Mouse (Mus musculus) midbrain, embryonic 10.5 days (tissue): Measurements from ENCODE around the gene Agap1. TPM values are rescaled to one million over a fixed set of nuclear protein-coding genes. Genes with fewer than 3 reads are reported as not detected.
A peak's percentile ranks its signal among the peaks of the same experiment; 100 is the strongest.

Source experiments
- DNase-seq: peaks from one replicate; pipeline ENCODE4 v3.0.0-alpha.2; 2017; ENCODE audit warnings: low spot score
- H3K27ac ChIP-seq: fragments of 300-500 bp; sonication (generic); replicated peaks from 2 replicates; pipeline ENCODE4 v1.5.1; 2016; ENCODE audit warnings: mild to moderate bottlenecking
- H3K27me3 ChIP-seq: fragments of 300-500 bp; sonication (generic); 2 replicates; pipeline ENCODE4 v1.6.1; 2016; ENCODE audit warnings: low read depth, mild to moderate bottlenecking; ENCODE audit not compliant: poor library complexity, severe bottlenecking
- H3K36me3 ChIP-seq: fragments of 300-500 bp; sonication (generic); 2 replicates; pipeline ENCODE4 v1.6.1; 2016; ENCODE audit warnings: mild to moderate bottlenecking, moderate library complexity
- H3K4me1 ChIP-seq: fragments of 300-500 bp; sonication (generic); 2 replicates; pipeline ENCODE4 v1.6.1; 2016
- H3K4me3 ChIP-seq: fragments of 300-500 bp; sonication (generic); 2 replicates; pipeline ENCODE4 v1.5.1; 2016; ENCODE audit warnings: mild to moderate bottlenecking, moderate library complexity
- H3K9me3 ChIP-seq: fragments of 300-500 bp; sonication (generic); replicated peaks from 2 replicates; pipeline ENCODE4 v1.6.1; 2016; ENCODE audit warnings: mild to moderate bottlenecking
- WGBS: fragments of 180-500 bp; shearing (Covaris S2); methylation state at CpG from one replicate; pipeline ENCODE4 v1.1.7; 2016; 5-methylcytosine and 5-hydroxymethylcytosine counted together
- polyA plus RNA-seq: library from polyadenylated mRNA; unstranded; fragments of >200 nt; fragmentation: Nextera tagmentation; extraction: Ambion mirVana; gene quantifications from 2 replicates; pipeline ENCODE4 v1.2.1, GENCODE M21; 2016

The Agap1 gene
- polyA plus RNA-seq, 1 experiment from 2014 or later: 16.6 TPM

GRCm38 (mm10) chr1:89542464-89542863, 87.9 kb downstream of the Agap1 start:
- no peak for DNase-seq
- Histone ChIP-seq H3K27ac (0 out of 2 replicates have a peak overlapping the region, but pooled peaks have one; percentile 33), H3K27me3 (no peaks in the 10 kb centered on the region), H3K36me3 (no peaks in the 10 kb centered on the region), H3K4me3 (no peak overlapping the region), H3K9me3 (no peaks in the 10 kb centered on the region), H3K4me1 (peaks cover 44% of the 10 kb centered on the region)
- 67% methylated on average over 6 of the region's 6 CpGs for WGBS

- Histone ChIP-seq H3K27ac (no peak overlapping the region), H3K27me3 (no peaks in the 10 kb centered on the region), H3K36me3 (no peaks in the 10 kb centered on the region), H3K4me1 (peaks cover 46% of the 10 kb centered on the region), H3K4me3 (no peak overlapping the region), H3K9me3 (no peaks in the 10 kb centered on the region)
- DNase-seq: no peak
- WGBS: 91% methylated on average over 6 of the region's 6 CpGs
These were observed 88.7 kb downstream of the Agap1 start for GRCm38 (mm10) chr1:89543312-89543711.

GRCm38 (mm10) chr1:89544094-89544493, 89.5 kb downstream of the Agap1 start:
- no peak overlapping the region for H3K4me3 ChIP-seq
- H3K36me3 ChIP-seq: no peaks in the 10 kb centered on the region
- H3K9me3 ChIP-seq: no peaks in the 10 kb centered on the region
- 93% methylated on average over 4 of the region's 4 CpGs for WGBS
- no peak for DNase-seq
- no peak overlapping the region for H3K27ac ChIP-seq
- peaks cover 50% of the 10 kb centered on the region for H3K4me1 ChIP-seq
- no peaks in the 10 kb centered on the region for H3K27me3 ChIP-seq

- H3K36me3 ChIP-seq: no peaks in the 10 kb centered on the region
- H3K4me1 ChIP-seq: peaks cover 58% of the 10 kb centered on the region
- no peaks in the 10 kb centered on the region for H3K27me3 ChIP-seq
- no peak for DNase-seq
- H3K9me3 ChIP-seq: no peaks in the 10 kb centered on the region
- H3K4me3 ChIP-seq: no peak overlapping the region
- no peak overlapping the region for H3K27ac ChIP-seq
- 92% methylated on average over 4 of the region's 4 CpGs for WGBS
These were observed 90.5 kb downstream of the Agap1 start for GRCm38 (mm10) chr1:89545099-89545498.

GRCm38 (mm10) chr1:89547525-89548504, 93.2 kb downstream of the Agap1 start:
- H3K4me1 ChIP-seq: peaks cover 55% of the 10 kb centered on the region
- H3K36me3 ChIP-seq: no peaks in the 10 kb centered on the region
- H3K27ac ChIP-seq: peak overlapping the region; percentile 88
- WGBS: 62% methylated on average over 18 of the region's 18 CpGs
- H3K4me3 ChIP-seq: no peak overlapping the region
- DNase-seq: no peak
- H3K9me3 ChIP-seq: no peaks in the 10 kb centered on the region
- no peaks in the 10 kb centered on the region for H3K27me3 ChIP-seq

- DNase-seq: peak; percentile 83
- H3K9me3 ChIP-seq: no peaks in the 10 kb centered on the region
- peak overlapping the region; percentile 88 for H3K27ac ChIP-seq
- peak overlapping the region; percentile 37; the same call in 1 of the 2 replicates for H3K4me3 ChIP-seq
- H3K27me3 ChIP-seq: no peaks in the 10 kb centered on the region
- no peaks in the 10 kb centered on the region for H3K36me3 ChIP-seq
- 41% methylated on average over 25 of the region's 25 CpGs for WGBS
- H3K4me1 ChIP-seq: peaks cover 62% of the 10 kb centered on the region
These were observed 95.7 kb downstream of the Agap1 start for GRCm38 (mm10) chr1:89550061-89550869.

- H3K27ac ChIP-seq: no peak overlapping the region
- WGBS: 100% methylated on average over 1 of the region's 1 CpGs
- H3K9me3 ChIP-seq: no peaks in the 10 kb centered on the region
- no peak for DNase-seq
- no peaks in the 10 kb centered on the region for H3K27me3 ChIP-seq
- H3K4me3 ChIP-seq: no peak overlapping the region
- H3K36me3 ChIP-seq: no peaks in the 10 kb centered on the region
- peaks cover 72% of the 10 kb centered on the region for H3K4me1 ChIP-seq
These were observed 97.9 kb downstream of the Agap1 start for GRCm38 (mm10) chr1:89552470-89552869.

- DNase-seq: no peak
- Histone ChIP-seq H3K9me3 (no peaks in the 10 kb centered on the region), H3K36me3 (no peaks in the 10 kb centered on the region), H3K27me3 (no peaks in the 10 kb centered on the region), H3K4me3 (no peak overlapping the region), H3K27ac (no peak overlapping the region), H3K4me1 (peaks cover 72% of the 10 kb centered on the region)
- WGBS: 88% methylated on average over 3 of the region's 3 CpGs
These were observed 99.2 kb downstream of the Agap1 start for GRCm38 (mm10) chr1:89553791-89554190.

- Histone ChIP-seq H3K36me3 (no peaks in the 10 kb centered on the region), H3K4me3 (no peak overlapping the region), H3K4me1 (peaks cover 64% of the 10 kb centered on the region), H3K27me3 (no peaks in the 10 kb centered on the region), H3K27ac (0 out of 2 replicates have a peak overlapping the region, but pooled peaks have one; percentile 23), H3K9me3 (no peaks in the 10 kb centered on the region)
- DNase-seq: no peak
- 90% methylated on average over 18 of the region's 18 CpGs for WGBS
These were observed 100.6 kb downstream of the Agap1 start for GRCm38 (mm10) chr1:89554969-89555856.

GRCm38 (mm10) chr1:89556006-89556405, 101.4 kb downstream of the Agap1 start:
- H3K4me3 ChIP-seq: no peak overlapping the region
- no peaks in the 10 kb centered on the region for H3K36me3 ChIP-seq
- H3K27ac ChIP-seq: no peak overlapping the region
- 87% methylated on average over 7 of the region's 7 CpGs for WGBS
- no peaks in the 10 kb centered on the region for H3K27me3 ChIP-seq
- DNase-seq: no peak
- no peaks in the 10 kb centered on the region for H3K9me3 ChIP-seq
- peaks cover 58% of the 10 kb centered on the region for H3K4me1 ChIP-seq

- H3K27ac ChIP-seq: 0 out of 2 replicates have a peak overlapping the region, but pooled peaks have one; percentile 49
- no peaks in the 10 kb centered on the region for H3K27me3 ChIP-seq
- peaks cover 58% of the 10 kb centered on the region for H3K4me1 ChIP-seq
- 86% methylated on average over 6 of the region's 6 CpGs for WGBS
- H3K36me3 ChIP-seq: no peaks in the 10 kb centered on the region
- no peak overlapping the region for H3K4me3 ChIP-seq
- DNase-seq: no peak
- H3K9me3 ChIP-seq: no peaks in the 10 kb centered on the region
These were observed 102.8 kb downstream of the Agap1 start for GRCm38 (mm10) chr1:89557401-89557800.

- no peaks in the 10 kb centered on the region for H3K36me3 ChIP-seq
- no peak overlapping the region for H3K4me3 ChIP-seq
- H3K27me3 ChIP-seq: no peaks in the 10 kb centered on the region
- H3K4me1 ChIP-seq: peaks cover 62% of the 10 kb centered on the region
- DNase-seq: no peak
- H3K27ac ChIP-seq: peak overlapping the region; percentile 49
- no peaks in the 10 kb centered on the region for H3K9me3 ChIP-seq
- 100% methylated on average over 1 of the region's 1 CpGs for WGBS
These were observed 103.5 kb downstream of the Agap1 start for GRCm38 (mm10) chr1:89558080-89558479.
